Mouse (Mus musculus): ENCODE data around the gene Gm10999.
"Not testable (repeated sequence)": the region's sequence is repeated elsewhere in the genome, so short reads cannot be mapped to it uniquely, and the experiment has no call there.

Gm10999 gene

GRCm38 (mm10) chr8:129131561-129131960 is at the start of gene Gm10999:
Gene Gm10999, minus strand, starts transcription at chr8:129131661.
- in situ Hi-C loops (cut with MboI; ENCODE audit: unreplicated experiment in 2 of 2): no loop called here

- in situ Hi-C loops (cut with MboI; ENCODE audit: unreplicated experiment in 2 of 2): no loop called here
These were observed 2.0 kb upstream of the Gm10999 start for GRCm38 (mm10) chr8:129133475-129133874.

GRCm38 (mm10) chr8:129115761-129116160 is 15.7 kb downstream of the Gm10999 start:
- in situ Hi-C loops (cut with MboI; ENCODE audit: unreplicated experiment in 2 of 2): not testable (repeated sequence)

Data from v-Abl transformed pro-B cells (cell line).